Mouse (Mus musculus): ENCODE results near the gene Tln1.

DNA sequence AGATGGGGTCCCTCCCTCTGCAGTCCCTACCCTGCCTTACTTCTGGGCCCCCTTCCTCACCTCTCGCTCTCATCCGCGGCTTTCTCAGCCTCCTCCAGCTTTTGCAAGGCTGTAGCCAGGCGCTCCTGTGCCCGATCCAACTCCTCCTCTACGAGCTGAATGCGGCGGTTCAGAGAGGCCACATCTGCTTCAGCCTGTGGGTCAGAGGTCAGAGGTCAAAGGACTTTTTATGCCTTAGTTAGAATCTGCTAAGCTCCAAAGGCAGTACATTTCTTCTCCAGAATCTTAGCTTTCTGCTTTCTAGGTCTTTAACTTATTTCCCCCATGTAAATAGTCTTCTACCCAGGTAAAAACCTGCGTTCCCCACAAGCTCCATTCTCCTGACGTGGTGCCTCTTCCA is 42.9 kb downstream of the Tln1 start:
- TF ChIP-seq CTCF (IDR thresholded peaks at IDR 0.05; ENCODE audit: control insufficient read depth, insufficient read depth, insufficient replicate concordance, low read depth, low read length) (no peak), POLR2A (IDR thresholded peaks at IDR 0.05; ENCODE audit: control insufficient read depth, low read depth, low read length) (no peak)
